Mouse (Mus musculus) lung, postnatal 0 days (tissue): ENCODE measurements around the gene Pum3.

ENCODE experiments used
- CTCF ChIP-seq: IDR thresholded peaks from 2 replicates; pipeline ENCODE4 v1.5.1; 2016; ENCODE audit warnings: antibody characterized with exemption, mild to moderate bottlenecking
- EP300 ChIP-seq: IDR thresholded peaks from 2 replicates; pipeline ENCODE4 v1.6.1; 2016; ENCODE audit warnings: antibody characterized with exemption, mild to moderate bottlenecking, control low read depth

DNA sequence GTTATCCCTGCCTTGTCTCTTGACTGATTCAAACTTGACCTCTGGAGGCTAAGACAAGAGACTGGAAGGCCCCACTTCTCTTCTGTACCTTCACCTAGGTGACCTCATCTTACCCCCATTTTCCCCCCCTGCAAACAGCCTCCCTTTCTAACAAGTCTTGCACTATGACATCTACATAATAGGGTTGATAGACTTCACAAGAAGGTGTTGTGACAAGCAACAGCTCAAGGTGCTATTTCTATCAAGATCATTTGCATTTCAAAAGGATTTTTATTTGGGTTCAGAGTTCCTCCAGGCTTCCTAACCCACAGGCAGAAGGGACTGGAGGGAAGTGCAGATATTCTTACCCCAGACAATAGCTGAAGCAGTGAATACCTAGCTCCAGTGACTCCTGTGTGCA is 44.3 kb downstream of the Pum3 start:
- no peak for TF ChIP-seq CTCF
- no peak for TF ChIP-seq EP300
